Mouse (Mus musculus): ENCODE data around the gene Mb21d2. TPM values are rescaled to one million over a fixed set of nuclear protein-coding genes. Genes with fewer than 3 reads are reported as not detected.

The Mb21d2 gene
- polyA plus RNA-seq, 1 experiment from 2014 or later, result 8.1 TPM

GRCm38 (mm10) chr16:28846123-28846522, 83.3 kb downstream of the Mb21d2 start:
- 88% methylated on average over 11 of the region's 11 CpGs for WGBS

GRCm38 (mm10) chr16:28845336-28845735, 84.1 kb downstream of the Mb21d2 start:
- no peak for DNase-seq (ENCODE audit: low spot score)
- WGBS, result 83% methylated on average over 3 of the region's 3 CpGs
- no peak for ATAC-seq (ENCODE audit: insufficient number of reproducible peaks, low FRiP score, low TSS enrichment, low read depth)

More at GRCm38 (mm10) chr16:28846123-28846522, 83.3 kb downstream of the Mb21d2 start:
- Histone ChIP-seq H3K9me3 (ENCODE audit: control insufficient read depth, low read length) (no peaks in the 10 kb centered on the region), H3K4me3 (ENCODE audit: low read depth, low read length) (no peak overlapping the region), H3K4me1 (ENCODE audit: control insufficient read depth, insufficient read depth, low read length) (peaks cover 1% of the 10 kb centered on the region; the same call in 1 of the 2 replicates), H3K4me2 (ENCODE audit: low read depth, severe bottlenecking) (no peak overlapping the region), H3K27me3 (ENCODE audit: control insufficient read depth, insufficient read depth, low read length) (no peaks in the 10 kb centered on the region), H3K9ac (ENCODE audit: low read length) (no peak overlapping the region), H3K27ac (replicated peaks; ENCODE audit: low read depth, low read length) (no peak overlapping the region), H3K36me3 (ENCODE audit: control insufficient read depth, insufficient read depth, low read length) (no peaks in the 10 kb centered on the region)
- ATAC-seq (ENCODE audit: insufficient number of reproducible peaks, low FRiP score, low TSS enrichment, low read depth), result no peak
- DNase-seq (ENCODE audit: low spot score), result no peak

GRCm38 (mm10) chr16:28841102-28841501, 88.4 kb downstream of the Mb21d2 start:
- peak; percentile 20; the same call in 1 of the 2 replicates for ATAC-seq (ENCODE audit: insufficient number of reproducible peaks, low FRiP score, low TSS enrichment, low read depth)
- Histone ChIP-seq H3K4me3 (ENCODE audit: low read depth, low read length) (no peak overlapping the region), H3K4me1 (ENCODE audit: control insufficient read depth, insufficient read depth, low read length) (peaks cover 8% of the 10 kb centered on the region; the same call in 1 of the 2 replicates), H3K9ac (ENCODE audit: low read length) (no peak overlapping the region), H3K9me3 (ENCODE audit: control insufficient read depth, low read length) (no peaks in the 10 kb centered on the region), H3K4me2 (ENCODE audit: low read depth, severe bottlenecking) (no peak overlapping the region), H3K27ac (replicated peaks; ENCODE audit: low read depth, low read length) (no peak overlapping the region), H3K36me3 (ENCODE audit: control insufficient read depth, insufficient read depth, low read length) (no peaks in the 10 kb centered on the region), H3K27me3 (ENCODE audit: control insufficient read depth, insufficient read depth, low read length) (no peaks in the 10 kb centered on the region)
- DNase-seq (ENCODE audit: low spot score), result peak; percentile 55
- 24% methylated on average over 11 of the region's 11 CpGs for WGBS

More at GRCm38 (mm10) chr16:28845336-28845735, 84.1 kb downstream of the Mb21d2 start:
- Histone ChIP-seq H3K4me2 (ENCODE audit: low read depth, severe bottlenecking) (no peak overlapping the region), H3K4me1 (ENCODE audit: control insufficient read depth, insufficient read depth, low read length) (0 out of 2 replicates have a peak, but pooled peaks cover 5% of the 10 kb centered on the region), H3K27me3 (ENCODE audit: control insufficient read depth, insufficient read depth, low read length) (no peaks in the 10 kb centered on the region), H3K27ac (replicated peaks; ENCODE audit: low read depth, low read length) (no peak overlapping the region), H3K9me3 (ENCODE audit: control insufficient read depth, low read length) (no peaks in the 10 kb centered on the region), H3K4me3 (ENCODE audit: low read depth, low read length) (no peak overlapping the region), H3K36me3 (ENCODE audit: control insufficient read depth, insufficient read depth, low read length) (no peaks in the 10 kb centered on the region), H3K9ac (ENCODE audit: low read length) (no peak overlapping the region)

GRCm38 (mm10) chr16:28840075-28840974, 89.1 kb downstream of the Mb21d2 start:
- no peaks in the 10 kb centered on the region for H3K36me3 ChIP-seq (ENCODE audit: control insufficient read depth, insufficient read depth, low read length)
- no peaks in the 10 kb centered on the region for H3K27me3 ChIP-seq (ENCODE audit: control insufficient read depth, insufficient read depth, low read length)
- WGBS, result 60% methylated on average over 24 of the region's 24 CpGs
- peaks cover 9% of the 10 kb centered on the region; the same call in 1 of the 2 replicates for H3K4me1 ChIP-seq (ENCODE audit: control insufficient read depth, insufficient read depth, low read length)
- H3K4me2 ChIP-seq (ENCODE audit: low read depth, severe bottlenecking), result no peak overlapping the region
- DNase-seq (ENCODE audit: low spot score) (peak; percentile 78), ATAC-seq (ENCODE audit: insufficient number of reproducible peaks, low FRiP score, low TSS enrichment, low read depth) (0 out of 2 replicates have a peak, but pooled peaks have one; percentile 53)
- H3K9ac ChIP-seq (ENCODE audit: low read length), result no peak overlapping the region
- no peak overlapping the region for H3K27ac ChIP-seq (replicated peaks; ENCODE audit: low read depth, low read length)
- no peaks in the 10 kb centered on the region for H3K9me3 ChIP-seq (ENCODE audit: control insufficient read depth, low read length)
- H3K4me3 ChIP-seq (ENCODE audit: low read depth, low read length), result no peak overlapping the region

- Histone ChIP-seq H3K27ac (replicated peaks; ENCODE audit: low read depth, low read length) (no peak overlapping the region), H3K9me3 (ENCODE audit: control insufficient read depth, low read length) (no peaks in the 10 kb centered on the region), H3K4me3 (ENCODE audit: low read depth, low read length) (no peak overlapping the region), H3K4me1 (ENCODE audit: control insufficient read depth, insufficient read depth, low read length) (peaks cover 9% of the 10 kb centered on the region; the same call in 1 of the 2 replicates), H3K27me3 (ENCODE audit: control insufficient read depth, insufficient read depth, low read length) (no peaks in the 10 kb centered on the region), H3K9ac (ENCODE audit: low read length) (no peak overlapping the region), H3K36me3 (ENCODE audit: control insufficient read depth, insufficient read depth, low read length) (no peaks in the 10 kb centered on the region), H3K4me2 (ENCODE audit: low read depth, severe bottlenecking) (no peak overlapping the region)
- DNase-seq (ENCODE audit: low spot score) (no peak), ATAC-seq (ENCODE audit: insufficient number of reproducible peaks, low FRiP score, low TSS enrichment, low read depth) (no peak)
- 87% methylated on average over 9 of the region's 9 CpGs for WGBS
Observed at GRCm38 (mm10) chr16:28839575-28839974, 89.9 kb downstream of the Mb21d2 start.

GRCm38 (mm10) chr16:28838016-28838415, 91.5 kb downstream of the Mb21d2 start:
- H3K9ac ChIP-seq (ENCODE audit: low read length), result no peak overlapping the region
- DNase-seq (ENCODE audit: low spot score) (peak; percentile 78), ATAC-seq (ENCODE audit: insufficient number of reproducible peaks, low FRiP score, low TSS enrichment, low read depth) (no peak)
- H3K27ac ChIP-seq (replicated peaks; ENCODE audit: low read depth, low read length), result no peak overlapping the region
- no peak overlapping the region for H3K4me2 ChIP-seq (ENCODE audit: low read depth, severe bottlenecking)
- peaks cover 9% of the 10 kb centered on the region; the same call in 1 of the 2 replicates for H3K4me1 ChIP-seq (ENCODE audit: control insufficient read depth, insufficient read depth, low read length)
- H3K4me3 ChIP-seq (ENCODE audit: low read depth, low read length), result no peak overlapping the region
- H3K27me3 ChIP-seq (ENCODE audit: control insufficient read depth, insufficient read depth, low read length), result no peaks in the 10 kb centered on the region
- no peaks in the 10 kb centered on the region for H3K9me3 ChIP-seq (ENCODE audit: control insufficient read depth, low read length)
- 18% methylated on average over 12 of the region's 12 CpGs for WGBS
- no peaks in the 10 kb centered on the region for H3K36me3 ChIP-seq (ENCODE audit: control insufficient read depth, insufficient read depth, low read length)

- no peaks in the 10 kb centered on the region for H3K27me3 ChIP-seq (ENCODE audit: control insufficient read depth, insufficient read depth, low read length)
- no peak overlapping the region for H3K4me3 ChIP-seq (ENCODE audit: low read depth, low read length)
- 84% methylated on average over 12 of the region's 12 CpGs for WGBS
- no peak overlapping the region for H3K27ac ChIP-seq (replicated peaks; ENCODE audit: low read depth, low read length)
- DNase-seq (ENCODE audit: low spot score), result no peak
- H3K9ac ChIP-seq (ENCODE audit: low read length), result no peak overlapping the region
- peaks cover 2% of the 10 kb centered on the region; the same call in 1 of the 2 replicates for H3K36me3 ChIP-seq (ENCODE audit: control insufficient read depth, insufficient read depth, low read length)
- H3K4me2 ChIP-seq (ENCODE audit: low read depth, severe bottlenecking), result no peak overlapping the region
- no peak for ATAC-seq (ENCODE audit: insufficient number of reproducible peaks, low FRiP score, low TSS enrichment, low read depth)
- H3K9me3 ChIP-seq (ENCODE audit: control insufficient read depth, low read length), result no peaks in the 10 kb centered on the region
- H3K4me1 ChIP-seq (ENCODE audit: control insufficient read depth, insufficient read depth, low read length), result peaks cover 4% of the 10 kb centered on the region; the same call in 1 of the 2 replicates
Observed at GRCm38 (mm10) chr16:28832085-28832635, 97.3 kb downstream of the Mb21d2 start.

- DNase-seq (ENCODE audit: low spot score) (no peak), ATAC-seq (ENCODE audit: insufficient number of reproducible peaks, low FRiP score, low TSS enrichment, low read depth) (0 out of 2 replicates have a peak, but pooled peaks have one; percentile 54)
- H3K4me2 ChIP-seq (ENCODE audit: low read depth, severe bottlenecking), result no peak overlapping the region
- no peak overlapping the region for H3K27ac ChIP-seq (replicated peaks; ENCODE audit: low read depth, low read length)
- H3K36me3 ChIP-seq (ENCODE audit: control insufficient read depth, insufficient read depth, low read length), result peaks cover 2% of the 10 kb centered on the region; the same call in 1 of the 2 replicates
- no peak overlapping the region for H3K9ac ChIP-seq (ENCODE audit: low read length)
- WGBS, result 85% methylated on average over 10 of the region's 10 CpGs
- no peaks in the 10 kb centered on the region for H3K27me3 ChIP-seq (ENCODE audit: control insufficient read depth, insufficient read depth, low read length)
- H3K9me3 ChIP-seq (ENCODE audit: control insufficient read depth, low read length), result no peaks in the 10 kb centered on the region
- H3K4me1 ChIP-seq (ENCODE audit: control insufficient read depth, insufficient read depth, low read length), result no peaks in the 10 kb centered on the region
- H3K4me3 ChIP-seq (ENCODE audit: low read depth, low read length), result no peak overlapping the region
Observed at GRCm38 (mm10) chr16:28829263-28829955, 100.1 kb downstream of the Mb21d2 start.
